Mouse (Mus musculus): ENCODE measurements around the gene Ly86. TPM values are rescaled to one million over a fixed set of nuclear protein-coding genes. Genes with fewer than 3 reads are reported as not detected.

The Ly86 gene
- total RNA-seq, 2 experiments from 2014 or later: 3.6 to 4.5 TPM

- no peak for DNase-seq (ENCODE audit: low spot score in 2 of 2)
These were observed 112.2 kb downstream of the Ly86 start for GRCm38 (mm10) chr13:37457007-37457827.

- no peak for DNase-seq (ENCODE audit: low spot score in 2 of 2)
These were observed 113.5 kb downstream of the Ly86 start for GRCm38 (mm10) chr13:37458557-37458956.

- no peak for DNase-seq (ENCODE audit: low spot score in 2 of 2)
These were observed 114.0 kb downstream of the Ly86 start for GRCm38 (mm10) chr13:37459022-37459421.

DNA sequence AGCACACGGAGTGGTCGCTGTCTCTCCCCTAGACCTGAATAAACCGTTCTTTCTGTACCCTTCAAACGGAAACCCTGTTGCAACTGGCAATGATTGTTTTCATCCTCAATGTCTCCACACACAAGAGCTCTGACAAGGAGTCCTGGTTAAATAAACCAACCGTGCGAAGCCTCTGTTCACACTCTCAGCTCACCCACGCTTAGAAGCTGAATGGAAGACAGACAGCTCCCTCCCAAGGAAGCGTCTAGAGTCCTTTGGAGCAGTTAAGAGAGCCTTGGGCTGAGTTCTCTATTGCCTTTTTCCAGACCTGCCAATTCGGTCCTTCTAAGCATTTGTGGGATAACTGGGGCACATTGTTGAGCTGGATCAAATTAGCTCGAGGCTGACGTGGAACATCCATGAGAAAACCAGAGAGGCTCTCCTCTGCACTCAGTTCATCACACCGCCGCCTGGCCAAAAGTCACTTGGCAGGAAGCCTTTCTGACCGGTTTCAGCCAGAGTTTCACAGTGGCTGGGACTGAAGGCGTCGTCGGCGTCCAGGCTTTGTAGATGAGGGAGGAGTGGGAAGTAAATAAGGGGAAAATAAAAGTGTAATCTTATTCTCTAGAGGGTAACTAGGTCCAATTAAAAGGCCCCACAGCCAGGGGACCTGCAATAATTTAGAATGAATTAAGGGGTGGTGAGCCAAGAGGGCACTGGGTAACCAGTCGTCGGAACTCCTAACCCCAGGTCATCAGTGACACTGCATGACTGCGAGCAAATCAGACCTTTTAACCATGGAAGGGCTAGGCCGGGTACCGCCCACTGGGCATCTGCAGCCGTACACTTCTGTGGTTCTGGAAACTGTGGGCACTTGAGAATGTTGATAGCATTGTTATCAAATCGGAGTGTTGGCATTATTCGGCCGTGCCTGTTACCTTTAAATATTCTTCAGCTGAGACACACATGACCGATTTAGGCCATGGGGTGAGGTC is 115.2 kb downstream of the Ly86 start:
- DNase-seq (ENCODE audit: low spot score in 2 of 2): no peak

DNA sequence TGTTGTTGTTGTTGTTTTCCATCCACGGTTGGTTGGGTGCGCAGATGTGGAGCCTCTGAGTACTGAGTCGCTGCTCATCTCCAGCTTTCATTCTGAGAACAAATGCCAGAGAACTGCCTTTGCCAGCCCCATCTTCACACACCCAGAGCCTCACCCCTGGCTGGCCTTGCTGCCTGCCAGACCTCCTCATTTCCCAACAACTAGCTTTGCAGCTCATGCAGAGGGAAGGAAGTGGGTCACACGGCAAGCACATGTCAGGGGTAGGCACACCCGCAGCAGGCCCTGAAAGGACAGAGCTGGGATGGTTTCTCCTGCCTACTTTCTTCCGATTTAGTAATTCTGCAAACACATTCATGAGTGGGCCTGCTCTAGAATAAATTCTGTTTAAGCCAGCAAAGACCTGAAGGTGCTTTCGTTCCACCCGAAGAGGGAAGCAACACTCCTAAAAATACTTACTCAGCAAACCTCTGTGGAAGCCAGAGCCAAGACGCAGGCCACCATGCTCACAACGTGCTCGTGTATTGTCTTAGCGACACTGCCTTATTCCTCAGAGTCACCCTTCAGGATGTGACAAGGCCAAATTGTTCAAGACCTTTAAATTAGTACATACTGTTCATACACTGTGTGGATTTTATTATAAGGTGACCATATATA is 117.2 kb downstream of the Ly86 start:
- DNase-seq (ENCODE audit: low spot score in 2 of 2): no peak

DNA sequence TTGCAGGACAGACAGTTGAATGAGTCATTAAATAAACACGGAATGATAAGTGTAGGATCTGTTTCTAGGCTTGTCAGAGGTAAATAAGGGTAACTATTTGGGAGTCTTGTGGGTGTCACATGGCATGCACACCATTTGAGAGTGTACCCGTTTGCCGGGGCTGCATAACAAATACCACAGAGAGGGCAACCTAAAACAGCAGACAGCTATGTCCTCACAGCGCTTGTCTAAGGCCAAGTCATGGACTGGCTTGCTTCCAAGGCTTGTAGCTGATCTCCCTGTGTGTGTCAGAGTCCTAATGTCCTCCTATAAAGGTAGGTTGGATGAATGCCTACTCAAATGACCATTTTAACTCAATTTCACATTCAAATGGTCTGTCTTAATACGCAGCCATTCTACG is 120.7 kb downstream of the Ly86 start:
- no peak for DNase-seq (ENCODE audit: low spot score in 2 of 2)

DNA sequence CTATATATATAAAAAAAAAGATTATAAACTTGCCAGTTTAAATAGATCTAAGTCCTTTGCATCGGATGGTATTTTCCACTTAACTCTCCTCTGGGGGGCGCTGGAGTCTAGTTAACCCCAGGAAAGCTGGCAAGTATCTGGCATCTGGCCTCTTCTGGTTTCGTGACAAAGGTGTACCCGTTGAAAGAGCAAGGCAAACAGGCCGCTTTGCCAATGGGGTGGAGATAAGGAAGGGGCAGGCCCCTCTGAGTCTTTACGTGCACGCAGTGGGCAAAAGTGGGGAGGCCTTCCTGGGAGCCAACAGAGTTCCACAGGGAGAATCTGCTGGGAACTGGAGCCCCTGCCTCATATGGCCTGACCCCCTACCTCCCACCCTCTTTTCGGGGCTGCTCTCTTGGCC is 122.8 kb downstream of the Ly86 start:
- DNase-seq (ENCODE audit: low spot score in 2 of 2): peak in 1 of 2 experiments; percentile 67

All from adrenal gland, postnatal 4 days (tissue).